Mouse (Mus musculus) CD8-positive naive resting alpha-beta T cell, adult 2 months (primary cell): Measurements from ENCODE around the gene Pus3.
A peak's percentile ranks its signal among the peaks of the same experiment; 100 is the strongest.
"Not testable (repeated sequence)": the region's sequence is repeated elsewhere in the genome, so short reads cannot be mapped to it uniquely, and the experiment has no call there.

Experiments used
- DNase-seq, 2 experiments: peaks; one replicate each; pipeline ENCODE4 v3.0.0; 2022; ENCODE audit warnings: low read depth in 2 of 2, low spot score in 2 of 2

Gene Pus3

GRCm38 (mm10) chr9:35544666-35545065 is 13.7 kb upstream of the Pus3 start:
- no peak for DNase-seq

- DNase-seq = no peak
Observed at GRCm38 (mm10) chr9:35545704-35546103, 12.7 kb upstream of the Pus3 start.

GRCm38 (mm10) chr9:35546745-35547144 is 11.7 kb upstream of the Pus3 start:
- no peak for DNase-seq

- DNase-seq = no peak
Observed at GRCm38 (mm10) chr9:35548455-35548854, 9.9 kb upstream of the Pus3 start.

GRCm38 (mm10) chr9:35556494-35557102 is 1.8 kb upstream of the Pus3 start:
- DNase-seq = no peak

- peak; percentile 71 to 76 for DNase-seq
Observed at GRCm38 (mm10) chr9:35559009-35559890, 855 bp downstream of the Pus3 start.

- DNase-seq = no peak
Observed at GRCm38 (mm10) chr9:35561076-35561475, 2.7 kb downstream of the Pus3 start.

- DNase-seq = no peak
Observed at GRCm38 (mm10) chr9:35561583-35561982, 3.2 kb downstream of the Pus3 start.

- no peak for DNase-seq
Observed at GRCm38 (mm10) chr9:35564536-35565240, 6.3 kb downstream of the Pus3 start.

GRCm38 (mm10) chr9:35567995-35568394 is 9.6 kb downstream of the Pus3 start:
- DNase-seq = no peak

- peak; percentile 83 to 87 for DNase-seq
Observed at GRCm38 (mm10) chr9:35569571-35570534, 11.5 kb downstream of the Pus3 start, which contains the start of the genes Pate2 and Hyls1. Pate2 (plus strand) TSS chr9:35570284. Hyls1 (minus strand) TSS chr9:35570398.

- no peak for DNase-seq
Observed at GRCm38 (mm10) chr9:35570663-35571062, 12.3 kb downstream of the Pus3 start.

- no peak for DNase-seq
Observed at GRCm38 (mm10) chr9:35574416-35574815, 16.0 kb downstream of the Pus3 start.

GRCm38 (mm10) chr9:35587674-35588073 is 29.3 kb downstream of the Pus3 start:
- no peak for DNase-seq

- no peak for DNase-seq
Observed at GRCm38 (mm10) chr9:35592903-35593302, 34.5 kb downstream of the Pus3 start.

- DNase-seq = no peak
Observed at GRCm38 (mm10) chr9:35607647-35608405, 49.4 kb downstream of the Pus3 start.

GRCm38 (mm10) chr9:35611841-35612240 is 53.4 kb downstream of the Pus3 start, which contains the start of gene Pate4:
Pate4 (minus strand) TSS chr9:35611941.
- DNase-seq = no peak

- DNase-seq = no peak
Observed at GRCm38 (mm10) chr9:35614005-35614404, 55.6 kb downstream of the Pus3 start.

- not testable (repeated sequence) for DNase-seq
Observed at GRCm38 (mm10) chr9:35616784-35617183, 58.4 kb downstream of the Pus3 start.
